Mouse (Mus musculus): ENCODE data around the gene Osbpl10. TPM values are rescaled to one million over a fixed set of nuclear protein-coding genes. Genes with fewer than 3 reads are reported as not detected.
"Not testable (repeated sequence)": the region's sequence is repeated elsewhere in the genome, so short reads cannot be mapped to it uniquely, and the experiment has no call there.

Osbpl10 gene
- 10 to 100 TPM; 17.1 to 19.7 TPM for total RNA-seq (2021)
- long read RNA-seq, experiment 1, partial matches to known transcripts = 3 of 7 reads
- long read RNA-seq, experiment 1, other reads (novel, unspliced or antisense) = 2 of 7 reads
- long read RNA-seq, experiment 2, partial matches to known transcripts = 3 of 11 reads
- long read RNA-seq, experiment 2, other reads (novel, unspliced or antisense) = 4 of 11 reads

GRCm38 (mm10) chr9:114978281-114979111 lies at the start of gene Osbpl10:
Osbpl10 (plus strand) TSS chr9:114978569.
- peak; percentile 63 to 73 for DNase-seq (ENCODE audit: low spot score in 2 of 2)

GRCm38 (mm10) chr9:114930464-114931090 lies 47.8 kb upstream of the Osbpl10 start:
- peak; percentile 41 to 79 for DNase-seq (ENCODE audit: low spot score in 2 of 2)

- DNase-seq (ENCODE audit: low spot score in 2 of 2) = no peak
Observed at GRCm38 (mm10) chr9:114932607-114933006, 45.8 kb upstream of the Osbpl10 start.

GRCm38 (mm10) chr9:114933037-114933722 lies 45.2 kb upstream of the Osbpl10 start:
- no peak for DNase-seq (ENCODE audit: low spot score in 2 of 2)

- peak; percentile 94 to 97 for DNase-seq (ENCODE audit: low spot score in 2 of 2)
Observed at GRCm38 (mm10) chr9:114933723-114934171, 44.6 kb upstream of the Osbpl10 start, which contains the start of gene Gpd1l. Gpd1l (minus strand) TSS chr9:114933987.

GRCm38 (mm10) chr9:114934231-114934630 lies 44.1 kb upstream of the Osbpl10 start:
- no peak for DNase-seq (ENCODE audit: low spot score in 2 of 2)

- no peak for DNase-seq (ENCODE audit: low spot score in 2 of 2)
Observed at GRCm38 (mm10) chr9:114935321-114935720, 43.0 kb upstream of the Osbpl10 start.

- no peak for DNase-seq (ENCODE audit: low spot score in 2 of 2)
Observed at GRCm38 (mm10) chr9:114936687-114937086, 41.7 kb upstream of the Osbpl10 start.

- DNase-seq (ENCODE audit: low spot score in 2 of 2) = no peak
Observed at GRCm38 (mm10) chr9:114944642-114945041, 33.7 kb upstream of the Osbpl10 start.

- no peak for DNase-seq (ENCODE audit: low spot score in 2 of 2)
Observed at GRCm38 (mm10) chr9:114945576-114945975, 32.8 kb upstream of the Osbpl10 start.

- no peak for DNase-seq (ENCODE audit: low spot score in 2 of 2)
Observed at GRCm38 (mm10) chr9:114948395-114948794, 30.0 kb upstream of the Osbpl10 start.

- no peak for DNase-seq (ENCODE audit: low spot score in 2 of 2)
Observed at GRCm38 (mm10) chr9:114952866-114953265, 25.5 kb upstream of the Osbpl10 start.

GRCm38 (mm10) chr9:114955340-114955739 lies 23.0 kb upstream of the Osbpl10 start:
- DNase-seq (ENCODE audit: low spot score in 2 of 2) = no peak

- DNase-seq (ENCODE audit: low spot score in 2 of 2) = no peak
Observed at GRCm38 (mm10) chr9:114956945-114957344, 21.4 kb upstream of the Osbpl10 start.

- no peak for DNase-seq (ENCODE audit: low spot score in 2 of 2)
Observed at GRCm38 (mm10) chr9:114960043-114960789, 18.2 kb upstream of the Osbpl10 start.

- no peak for DNase-seq (ENCODE audit: low spot score in 2 of 2)
Observed at GRCm38 (mm10) chr9:114960844-114961243, 17.5 kb upstream of the Osbpl10 start.

GRCm38 (mm10) chr9:114964093-114964492 lies 14.3 kb upstream of the Osbpl10 start:
- no peak for DNase-seq (ENCODE audit: low spot score in 2 of 2)

- DNase-seq (ENCODE audit: low spot score in 2 of 2) = not testable (repeated sequence)
Observed at GRCm38 (mm10) chr9:114966286-114966685, 12.1 kb upstream of the Osbpl10 start.

GRCm38 (mm10) chr9:114977461-114978280 lies 698 bp upstream of the Osbpl10 start:
- DNase-seq (ENCODE audit: low spot score in 2 of 2) = peak; percentile 27 to 37

- no peak for DNase-seq (ENCODE audit: low spot score in 2 of 2)
Observed at GRCm38 (mm10) chr9:114979969-114980368, 1.6 kb downstream of the Osbpl10 start.

Data from layer of hippocampus, postnatal 14 days (tissue).